Mouse (Mus musculus) lung, embryonic 16.5 days (tissue): ENCODE data around the gene Tsga10. TPM values are rescaled to one million over a fixed set of nuclear protein-coding genes. Genes with fewer than 3 reads are reported as not detected.

ENCODE experiments used
- ATAC-seq: fragments of 200-750 bp; cut with Nextera tagmentation; 2 replicates; pipeline ENCODE4 v1.8.0; 2017; ENCODE audit warnings: low read depth, mild to moderate bottlenecking, moderate library complexity
- H3K27ac ChIP-seq: fragments of 300-500 bp; sonication (generic); 2 replicates; pipeline ENCODE4 v1.5.1; 2014; ENCODE audit warnings: mild to moderate bottlenecking, control low read depth, low read length
- H3K27me3 ChIP-seq: fragments of 300-500 bp; sonication (generic); 2 replicates; pipeline ENCODE4 v1.6.1; 2014; ENCODE audit warnings: low read depth, low read length, mixed read lengths; ENCODE audit not compliant: control insufficient read depth, insufficient read depth
- H3K36me3 ChIP-seq: fragments of 300-500 bp; sonication (generic); 2 replicates; pipeline ENCODE4 v1.6.1; 2014; ENCODE audit warnings: low read length; ENCODE audit not compliant: control insufficient read depth, insufficient read depth
- H3K4me1 ChIP-seq: fragments of 300-500 bp; sonication (generic); replicated peaks from 2 replicates; pipeline ENCODE4 v1.6.1; 2014; ENCODE audit warnings: low read length, mixed read lengths; ENCODE audit not compliant: control insufficient read depth, insufficient read depth
- H3K4me2 ChIP-seq: fragments of 300-500 bp; sonication (generic); 2 replicates; pipeline ENCODE4 v1.6.1; 2014; ENCODE audit warnings: low read depth, low read length, control low read depth
- H3K4me3 ChIP-seq: fragments of 300-500 bp; sonication (generic); 2 replicates; pipeline ENCODE4 v1.5.1; 2014; ENCODE audit warnings: mild to moderate bottlenecking, low read length, control low read depth
- H3K9ac ChIP-seq: fragments of 300-500 bp; sonication (generic); 2 replicates; pipeline ENCODE4 v1.6.1; 2014; ENCODE audit warnings: low read length, control low read depth
- H3K9me3 ChIP-seq: fragments of 300-500 bp; sonication (generic); 2 replicates; pipeline ENCODE4 v1.6.1; 2016; ENCODE audit warnings: low read length; ENCODE audit not compliant: control insufficient read depth
- WGBS: fragments of 180-500 bp; shearing (Covaris S2); extraction: QIAGEN DNeasy Blood & Tissue Kit; methylation state at CpG from one replicate; pipeline ENCODE4 v1.1.7; 2014; 5-methylcytosine and 5-hydroxymethylcytosine counted together
- polyA plus RNA-seq: library from polyadenylated mRNA; unstranded; fragments of >200 nt; fragmentation: Nextera tagmentation; extraction: Ambion mirVana; gene quantifications from 2 replicates; pipeline ENCODE4 v1.2.1, GENCODE M21; 2015

Gene Tsga10
- polyA plus RNA-seq, 1 experiment from 2014 or later, result 8.2 TPM

DNA sequence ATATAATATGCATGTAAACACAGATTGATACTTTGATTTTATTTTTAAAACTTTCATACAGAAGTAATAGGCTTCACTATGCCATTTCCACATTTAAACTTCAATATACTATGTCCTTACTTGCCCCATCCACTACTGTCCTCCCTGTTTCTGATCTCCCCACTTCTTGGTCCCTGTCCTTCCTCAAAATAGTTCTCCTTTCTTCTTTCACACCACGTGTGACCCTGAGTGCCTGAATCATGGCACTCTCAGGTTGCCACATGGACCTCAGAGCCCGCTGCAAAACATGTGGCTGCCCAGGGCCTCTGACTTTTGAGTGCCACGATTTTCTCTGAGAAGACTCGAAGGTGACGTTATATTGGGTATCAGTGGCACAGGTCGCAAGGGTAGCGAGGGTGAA lies 131.4 kb downstream of the Tsga10 start:
- no peaks in the 10 kb centered on the region for H3K4me1 ChIP-seq
- no peak overlapping the region for H3K9ac ChIP-seq
- no peaks in the 10 kb centered on the region for H3K27me3 ChIP-seq
- H3K27ac ChIP-seq, result no peak overlapping the region
- WGBS, result 54% methylated on average over 7 of the region's 7 CpGs
- H3K36me3 ChIP-seq, result no peaks in the 10 kb centered on the region
- H3K4me2 ChIP-seq, result no peak overlapping the region
- H3K9me3 ChIP-seq, result no peaks in the 10 kb centered on the region
- no peak for ATAC-seq
- H3K4me3 ChIP-seq, result no peak overlapping the region

DNA sequence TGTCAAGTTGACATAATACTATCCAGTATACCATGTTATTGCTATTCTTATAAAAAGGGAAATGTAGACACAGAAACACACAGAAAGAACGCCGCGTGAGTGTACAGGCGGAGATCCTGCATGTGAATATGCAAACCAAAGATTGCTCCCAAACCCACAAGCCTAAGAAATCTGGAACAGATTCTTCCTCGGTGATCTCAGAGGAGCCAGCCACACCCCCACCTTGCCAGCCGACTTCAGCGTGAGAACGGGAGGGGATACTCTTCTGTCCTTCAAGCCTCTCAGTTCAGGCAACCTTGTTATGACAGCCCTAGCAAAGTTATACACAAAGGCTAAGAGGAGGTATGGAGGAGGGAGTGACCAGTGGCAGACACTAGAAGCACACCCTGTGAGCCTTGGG lies 136.9 kb downstream of the Tsga10 start:
- Histone ChIP-seq H3K9ac (no peak overlapping the region), H3K27me3 (no peaks in the 10 kb centered on the region), H3K36me3 (no peaks in the 10 kb centered on the region), H3K4me1 (no peaks in the 10 kb centered on the region), H3K4me2 (no peak overlapping the region), H3K4me3 (no peak overlapping the region), H3K9me3 (no peaks in the 10 kb centered on the region), H3K27ac (no peak overlapping the region)
- ATAC-seq, result no peak
- WGBS, result 85% methylated on average over 8 of the region's 8 CpGs

DNA sequence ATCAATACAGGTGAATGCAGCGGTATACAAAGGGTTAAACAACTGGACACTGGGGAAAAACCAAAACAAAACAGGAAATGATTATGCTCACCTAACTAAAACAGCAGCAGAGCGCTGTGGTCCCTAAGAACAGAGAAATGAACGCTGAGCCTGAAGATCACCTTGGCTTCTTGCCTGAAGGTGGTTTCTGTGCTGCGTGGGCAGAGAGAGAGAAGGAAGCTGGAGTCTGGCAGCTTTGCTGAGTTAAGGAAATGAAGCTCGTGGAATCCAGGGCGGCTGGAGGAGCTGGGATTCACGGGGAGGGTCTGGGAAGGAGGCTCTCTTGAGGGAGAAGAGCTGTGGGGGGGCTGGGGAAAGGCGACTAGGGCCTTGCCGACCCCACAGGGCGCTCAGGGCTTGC lies 138.2 kb downstream of the Tsga10 start:
- H3K9ac ChIP-seq, result no peak overlapping the region
- no peaks in the 10 kb centered on the region for H3K9me3 ChIP-seq
- no peaks in the 10 kb centered on the region for H3K4me1 ChIP-seq
- no peak overlapping the region for H3K4me3 ChIP-seq
- no peak for ATAC-seq
- 58% methylated on average over 10 of the region's 10 CpGs for WGBS
- H3K4me2 ChIP-seq, result no peak overlapping the region
- no peak overlapping the region for H3K27ac ChIP-seq
- H3K36me3 ChIP-seq, result no peaks in the 10 kb centered on the region
- H3K27me3 ChIP-seq, result no peaks in the 10 kb centered on the region

DNA sequence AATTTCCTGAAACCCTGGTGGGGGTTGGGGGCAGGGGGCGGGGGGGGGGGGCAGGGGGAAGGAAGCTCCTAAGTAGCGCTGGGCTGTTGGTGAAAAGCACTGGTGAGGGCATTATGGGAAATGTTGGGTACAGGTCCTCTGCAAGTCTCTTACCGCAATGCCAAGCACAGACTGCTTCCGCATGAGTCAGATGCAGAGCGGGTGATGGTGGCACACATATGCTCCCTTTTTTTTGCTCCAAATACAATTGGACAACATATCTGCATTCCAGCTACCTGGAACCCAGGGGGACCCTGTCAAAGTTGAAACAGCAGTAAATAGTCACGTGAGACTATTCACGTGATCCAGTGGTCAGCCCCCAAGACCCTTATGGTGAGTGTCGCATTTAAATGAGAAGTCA lies 139.0 kb downstream of the Tsga10 start:
- no peaks in the 10 kb centered on the region for H3K4me1 ChIP-seq
- no peaks in the 10 kb centered on the region; the same call in 1 of the 2 replicates for H3K27me3 ChIP-seq
- no peak for ATAC-seq
- H3K4me2 ChIP-seq, result no peak overlapping the region
- WGBS, result 85% methylated on average over 8 of the region's 8 CpGs
- no peak overlapping the region for H3K4me3 ChIP-seq
- no peaks in the 10 kb centered on the region for H3K36me3 ChIP-seq
- no peak overlapping the region for H3K27ac ChIP-seq
- H3K9me3 ChIP-seq, result no peaks in the 10 kb centered on the region
- H3K9ac ChIP-seq, result no peak overlapping the region

DNA sequence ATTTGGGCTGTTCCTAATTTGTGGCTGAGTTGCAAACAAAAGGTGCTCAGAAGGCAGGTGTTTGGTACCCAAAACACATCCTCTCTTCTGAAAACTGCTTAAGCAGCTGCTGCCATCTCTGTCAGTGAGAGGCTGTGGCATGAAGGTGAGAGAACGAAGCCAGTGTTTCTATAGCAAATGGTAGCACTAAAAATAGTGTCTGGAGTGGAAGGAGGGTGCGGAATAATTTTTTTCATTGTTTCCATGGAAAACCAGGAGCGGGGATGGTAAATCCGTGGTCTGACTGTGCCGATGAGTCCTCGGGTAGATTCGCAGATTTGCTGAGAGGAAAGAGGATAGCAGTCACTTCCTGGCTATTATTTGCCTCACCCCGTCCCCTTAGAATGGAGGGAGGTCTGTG lies 139.8 kb downstream of the Tsga10 start:
- Histone ChIP-seq H3K27me3 (no peaks in the 10 kb centered on the region; the same call in 1 of the 2 replicates), H3K36me3 (no peaks in the 10 kb centered on the region), H3K27ac (no peak overlapping the region), H3K9me3 (no peaks in the 10 kb centered on the region), H3K4me3 (no peak overlapping the region), H3K4me2 (no peak overlapping the region), H3K4me1 (no peaks in the 10 kb centered on the region), H3K9ac (no peak overlapping the region)
- WGBS, result 65% methylated on average over 8 of the region's 8 CpGs
- no peak for ATAC-seq

DNA sequence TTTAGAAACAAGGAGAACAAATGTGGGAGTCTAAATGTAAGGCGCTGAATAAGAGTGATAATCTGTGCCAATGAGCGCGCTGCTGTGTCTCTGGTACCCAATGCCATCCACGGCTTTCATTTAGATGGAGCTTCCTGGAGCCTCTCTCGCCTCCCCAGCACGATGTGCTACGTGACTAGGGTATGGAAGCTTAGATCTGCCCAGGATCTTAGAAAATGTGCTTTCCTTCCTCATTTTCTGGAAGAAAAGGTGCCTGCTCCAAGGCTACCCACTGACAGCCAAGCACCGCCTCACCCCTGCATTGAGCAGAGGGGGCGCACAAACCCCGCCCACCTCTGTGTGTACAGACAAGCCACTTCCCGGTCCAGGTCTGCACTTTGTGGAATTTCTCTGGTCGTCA lies 140.3 kb downstream of the Tsga10 start:
- Histone ChIP-seq H3K4me2 (no peak overlapping the region), H3K4me1 (no peaks in the 10 kb centered on the region), H3K27me3 (no peaks in the 10 kb centered on the region; the same call in 1 of the 2 replicates), H3K27ac (no peak overlapping the region), H3K9ac (no peak overlapping the region), H3K4me3 (no peak overlapping the region), H3K36me3 (no peaks in the 10 kb centered on the region), H3K9me3 (no peaks in the 10 kb centered on the region)
- no peak for ATAC-seq
- whole genome bisulfite sequencing, result 52% methylated on average over 12 of the region's 12 CpGs

DNA sequence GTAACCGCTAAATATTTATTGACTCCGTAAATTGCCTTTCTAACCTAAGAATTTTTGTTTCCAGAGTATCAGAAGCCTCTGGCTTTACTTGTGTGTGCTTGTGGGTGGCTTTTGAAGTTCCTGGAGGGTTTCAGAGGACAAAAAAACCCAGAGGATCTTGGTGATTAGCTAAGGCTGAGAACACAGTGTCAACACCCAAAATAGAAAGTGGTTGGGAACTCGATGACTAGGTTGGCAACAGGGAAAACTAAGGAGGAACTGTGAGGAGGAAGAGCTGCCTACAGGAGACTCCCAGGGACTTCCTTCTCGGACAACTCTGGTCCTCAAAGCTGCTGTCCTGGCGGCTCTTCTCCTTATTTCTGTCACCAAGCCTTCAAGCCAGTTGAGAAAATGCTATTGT lies 145.1 kb downstream of the Tsga10 start:
- Histone ChIP-seq H3K27ac (no peak overlapping the region), H3K27me3 (peaks cover 3% of the 10 kb centered on the region; the same call in 1 of the 2 replicates), H3K9me3 (no peaks in the 10 kb centered on the region), H3K9ac (no peak overlapping the region), H3K4me3 (no peak overlapping the region), H3K36me3 (no peaks in the 10 kb centered on the region), H3K4me2 (no peak overlapping the region), H3K4me1 (no peaks in the 10 kb centered on the region; the same call in 1 of the 2 replicates)
- no peak for ATAC-seq
- WGBS, result 61% methylated on average over 5 of the region's 5 CpGs

DNA sequence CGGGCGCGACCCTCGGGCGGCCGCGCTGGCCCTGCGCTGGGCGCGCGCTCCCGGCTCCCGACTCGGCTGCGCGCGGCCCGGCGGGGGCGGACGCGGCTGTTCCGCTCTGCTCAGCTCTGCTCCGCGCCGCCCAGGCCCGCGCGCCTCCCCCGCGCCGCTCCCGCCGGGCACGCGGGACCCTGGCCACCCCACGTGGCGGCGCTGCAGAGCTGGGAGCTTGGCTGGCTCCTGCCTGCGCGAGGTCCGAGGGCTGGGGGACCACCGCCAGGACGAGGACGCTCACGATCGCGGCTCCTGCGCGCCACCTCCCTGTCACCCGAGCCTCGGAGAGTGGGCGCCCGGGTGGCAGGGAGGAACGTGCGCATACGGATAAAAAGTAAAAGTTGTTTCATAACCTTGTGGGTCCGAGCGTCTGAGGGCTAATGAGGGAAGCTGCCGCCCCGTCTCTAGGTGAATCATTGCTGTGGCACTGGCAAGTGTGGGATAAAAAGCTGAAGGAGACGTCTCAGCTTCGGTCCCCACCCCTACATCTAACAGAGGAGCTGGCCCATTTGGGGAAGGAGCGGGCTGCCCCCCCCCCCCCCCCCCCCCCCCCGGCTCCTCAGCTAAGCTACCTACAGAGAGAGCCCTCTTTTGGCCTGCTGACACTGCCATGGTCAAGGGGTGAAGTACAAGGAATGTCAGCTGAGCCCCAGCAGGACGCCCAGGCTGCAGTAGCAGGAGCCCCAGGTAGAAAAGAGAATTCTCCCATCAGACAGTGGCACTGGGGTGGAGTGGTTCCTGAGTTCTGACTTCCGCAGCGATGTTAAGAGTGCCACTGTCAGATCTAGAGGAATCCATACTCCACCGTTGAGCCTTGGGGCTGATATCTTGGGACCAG lies 146.2 kb downstream of the Tsga10 start, which contains the start of gene 2010300C02Rik:
Gene 2010300C02Rik (minus strand): TSS at position 325 of the 880 bp plus-strand sequence.
- peaks cover 3% of the 10 kb centered on the region; the same call in 1 of the 2 replicates for H3K27me3 ChIP-seq
- peak within 1 kb of the TSS; percentile 88 for H3K4me2 ChIP-seq
- no peaks in the 10 kb centered on the region for H3K9me3 ChIP-seq
- H3K27ac ChIP-seq, result peak within 1 kb of the TSS; percentile 82
- WGBS, result 1% methylated on average over 40 of the region's 69 CpGs
- no peaks in the 10 kb centered on the region; the same call in 1 of the 2 replicates for H3K4me1 ChIP-seq
- H3K4me3 ChIP-seq, result peak within 1 kb of the TSS; percentile 66
- peak; percentile 92 for ATAC-seq
- H3K9ac ChIP-seq, result peak within 1 kb of the TSS; percentile 76
- no peaks in the 10 kb centered on the region for H3K36me3 ChIP-seq

DNA sequence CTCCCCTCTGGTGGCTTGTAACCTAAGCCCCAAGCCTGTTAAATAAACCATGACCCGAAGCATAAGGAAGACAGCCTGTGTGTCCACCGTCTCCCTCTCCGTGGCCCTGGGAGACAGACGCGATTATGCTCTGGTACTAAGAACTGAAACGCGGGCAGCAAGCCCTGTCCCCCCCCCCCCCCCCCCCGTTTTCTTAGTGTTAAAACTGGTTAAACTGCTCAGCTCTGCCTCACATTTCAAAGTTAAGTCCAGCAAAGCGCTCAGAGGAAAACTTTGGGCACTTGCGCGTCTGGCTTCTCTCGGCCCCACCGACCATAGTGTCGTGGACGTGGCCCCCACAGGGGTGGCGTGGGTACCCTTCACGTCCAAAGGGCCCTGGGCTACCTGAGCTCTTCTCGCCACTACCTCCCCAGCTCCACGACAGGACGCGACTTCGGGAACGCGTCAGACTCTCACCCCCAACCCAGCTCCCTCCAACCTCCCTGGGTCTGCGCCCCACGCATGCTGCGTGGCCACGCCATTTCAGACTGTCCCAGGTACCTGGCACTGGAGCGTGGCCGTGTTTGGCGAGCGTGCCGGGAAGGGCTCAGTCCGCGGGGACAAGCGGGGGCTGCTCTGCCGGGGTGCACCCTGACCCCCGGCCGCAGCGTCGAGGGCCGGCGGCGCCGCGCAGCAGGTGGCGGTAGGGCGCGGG lies 147.1 kb downstream of the Tsga10 start:
- peak overlapping the region; percentile 76 for H3K9ac ChIP-seq
- H3K27me3 ChIP-seq, result peaks cover 3% of the 10 kb centered on the region; the same call in 1 of the 2 replicates
- H3K27ac ChIP-seq, result peak overlapping the region; percentile 82
- H3K36me3 ChIP-seq, result no peaks in the 10 kb centered on the region
- 2% methylated on average over 47 of the region's 49 CpGs for WGBS
- H3K4me2 ChIP-seq, result peak overlapping the region; percentile 88
- peak; percentile 56 for ATAC-seq
- no peaks in the 10 kb centered on the region for H3K9me3 ChIP-seq
- H3K4me1 ChIP-seq, result no peaks in the 10 kb centered on the region; the same call in 1 of the 2 replicates
- peak overlapping the region; percentile 66 for H3K4me3 ChIP-seq
